Mouse (Mus musculus) CD8-positive naive resting alpha-beta T cell, adult 57 days (primary cell): ENCODE data around the gene Vmn2r115. TPM values are rescaled to one million over a fixed set of nuclear protein-coding genes. Genes with fewer than 3 reads are reported as not detected.

ENCODE experiments used
- total RNA-seq: library from RNA; stranded (reverse); gene quantifications from one replicate; pipeline ENCODE4 v1.2.4, GENCODE M21; 2023

Vmn2r115 gene
- total RNA-seq = not detected

GRCm38 (mm10) chr17:23343441-23343840, at the start of gene Vmn2r115:
Vmn2r115 (plus strand) TSS chr17:23343741.

GRCm38 (mm10) chr17:23312437-23312836, 31.1 kb upstream of the Vmn2r115 start, which contains the start of gene Vmn2r114:
Vmn2r114 (minus strand) TSS chr17:23312537.

DNA sequence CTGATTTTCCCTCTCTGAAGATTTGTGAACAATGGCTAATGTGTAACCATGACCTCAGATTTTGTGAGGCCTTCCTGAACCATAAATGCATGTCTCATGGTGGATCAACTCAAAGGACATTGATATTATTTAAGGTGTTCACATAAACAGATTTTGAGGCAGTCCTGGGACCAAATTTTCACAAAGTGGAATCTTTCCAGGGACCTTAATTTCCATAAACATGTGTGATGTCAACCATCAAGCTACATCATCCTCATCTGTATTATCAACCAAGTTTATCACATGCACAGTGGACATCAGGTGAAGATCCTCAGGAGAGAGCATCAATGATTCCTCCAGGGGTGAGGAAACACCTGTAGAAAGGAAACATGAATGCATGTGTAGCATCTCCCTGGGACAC, 40.8 kb downstream of the Vmn2r115 start, which contains the start of gene Vmn2r116:
Gene Vmn2r116, plus strand, starts transcription at position 301 of the 400 bp plus-strand sequence.

Other genes starting within 250 kb of the Vmn2r115 start
- 5.3 TPM for gene Zfp40, start 150.5 kb upstream of the Vmn2r115 start, total RNA-seq
- gene Vmn2r114, start 31.2 kb upstream of the Vmn2r115 start, total RNA-seq = not detected
- gene Vmn2r116, start 40.9 kb downstream of the Vmn2r115 start, total RNA-seq = not detected
- not detected for gene Vmn2r117, start 136.0 kb downstream of the Vmn2r115 start, total RNA-seq
- gene Zfp213, start 220.5 kb downstream of the Vmn2r115 start, total RNA-seq = 7.4 TPM